Mouse (Mus musculus) lung, adult 18-20 months (tissue): Measurements from ENCODE around the gene Triml1.

Source experiments
- DNase-seq, 2 experiments: peaks; one replicate each; pipeline ENCODE4 v3.0.0; 2022; ENCODE audit warnings: mixed read lengths in 2 of 2

The Triml1 gene

DNA sequence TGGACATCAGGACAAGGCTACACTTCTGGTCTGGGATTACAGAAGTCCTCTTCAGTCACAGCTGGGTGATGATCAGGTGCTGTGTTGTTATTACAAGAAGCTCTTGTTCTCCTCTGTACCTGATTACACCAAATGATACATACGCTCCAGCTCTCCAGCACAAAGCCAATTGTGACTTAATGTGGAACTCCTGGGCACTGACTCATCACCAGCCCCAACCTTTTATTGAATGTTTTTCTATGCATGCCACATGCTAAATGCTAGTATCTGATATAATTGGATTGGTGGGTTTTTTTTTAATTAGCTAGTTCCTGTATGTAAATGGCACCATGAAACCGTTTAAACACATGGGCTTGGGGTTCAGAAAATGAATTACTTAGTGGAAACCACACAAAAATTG lies at the start of gene Triml1:
Gene Triml1 (minus strand): TSS at position 101 of the 400 bp plus-strand sequence.
- no peak for DNase-seq

GRCm38 (mm10) chr8:43182281-43182680 lies 41.0 kb upstream of the Triml1 start:
- no peak for DNase-seq

- no peak for DNase-seq
These were observed 38.9 kb upstream of the Triml1 start, which contains the start of gene Triml2 for GRCm38 (mm10) chr8:43180054-43180690. Gene Triml2 (plus strand): TSS chr8:43180541.

GRCm38 (mm10) chr8:43179189-43179588 lies 37.9 kb upstream of the Triml1 start:
- DNase-seq, result peak; percentile 13 to 21

- peak in 1 of 2 experiments; percentile 6 for DNase-seq
These were observed 37.0 kb upstream of the Triml1 start for GRCm38 (mm10) chr8:43178263-43178662.

- no peak for DNase-seq
These were observed 35.6 kb upstream of the Triml1 start for GRCm38 (mm10) chr8:43176766-43177486.

GRCm38 (mm10) chr8:43169249-43169755 lies 28.0 kb upstream of the Triml1 start:
- DNase-seq, result peak in 1 of 2 experiments; percentile 25

DNA sequence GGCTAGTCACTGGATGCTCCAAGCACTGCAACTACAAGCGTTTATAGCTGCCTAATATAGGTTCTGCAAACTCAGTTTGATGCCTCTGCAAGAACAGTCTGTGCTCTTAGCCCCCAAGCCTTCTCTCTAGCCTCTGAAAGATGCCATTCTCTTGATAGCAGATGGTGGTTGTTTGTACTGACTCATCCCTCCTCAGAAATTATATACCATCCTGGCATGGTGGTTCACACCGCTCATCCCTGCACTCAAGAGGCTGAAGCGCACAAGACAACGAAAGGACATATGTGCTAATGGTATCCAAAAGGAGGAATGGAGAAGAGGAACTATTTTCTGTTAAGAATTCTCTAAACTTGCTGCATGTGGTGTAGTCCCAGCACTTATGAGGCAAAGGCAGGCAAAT lies 26.8 kb upstream of the Triml1 start:
- DNase-seq, result no peak

- DNase-seq, result no peak
These were observed 23.2 kb upstream of the Triml1 start for GRCm38 (mm10) chr8:43164453-43164852.

DNA sequence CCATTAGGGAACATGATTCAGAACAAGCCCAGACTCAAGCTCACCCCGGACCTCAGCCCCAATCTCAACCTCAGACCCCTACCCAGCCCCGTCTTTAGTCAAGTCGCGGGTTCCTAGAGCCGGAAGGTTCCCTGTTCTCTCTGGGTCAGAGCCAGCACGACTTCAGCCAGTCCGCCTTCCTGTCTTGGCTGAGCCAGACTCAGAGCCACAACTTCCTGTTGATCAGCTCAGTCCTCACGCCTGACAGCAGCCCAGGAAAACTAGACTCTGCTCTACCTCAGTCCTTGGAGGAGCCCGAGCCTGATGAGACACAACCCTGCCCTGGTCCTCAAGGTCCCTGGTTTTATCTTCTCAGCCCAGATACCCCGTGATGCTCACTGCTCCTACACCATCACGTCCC lies 22.0 kb upstream of the Triml1 start:
- DNase-seq, result no peak

- no peak for DNase-seq
These were observed 8.0 kb upstream of the Triml1 start for GRCm38 (mm10) chr8:43149307-43149706.

DNA sequence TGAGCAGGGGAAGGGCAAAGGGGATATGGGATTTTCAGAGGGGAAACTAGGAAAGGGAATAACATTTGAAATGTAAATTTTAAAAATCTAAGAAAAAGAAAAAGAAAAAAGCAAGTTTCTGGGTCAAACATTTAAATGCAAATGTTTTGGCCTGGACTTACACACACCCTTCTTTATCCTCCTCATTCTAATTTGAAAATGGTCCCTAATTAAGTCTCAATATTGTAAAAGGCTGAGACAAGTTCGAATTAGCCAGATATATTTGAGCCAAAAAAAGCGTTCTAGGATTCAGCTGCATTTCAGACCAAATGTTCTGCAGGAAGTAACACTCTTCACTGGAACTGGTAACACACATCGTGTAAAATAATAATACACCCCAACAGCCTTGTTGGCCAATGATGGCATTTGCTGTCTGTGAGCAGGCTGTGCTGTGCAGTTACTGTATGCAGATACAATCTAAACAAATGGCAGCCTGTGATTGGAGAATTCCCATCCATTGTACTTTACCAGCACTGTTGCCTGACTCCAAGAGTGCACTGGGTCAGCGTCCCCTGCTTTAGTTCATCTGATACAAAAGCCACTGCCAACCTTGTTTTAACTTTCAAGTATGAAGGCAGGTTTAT lies 30.0 kb downstream of the Triml1 start:
- DNase-seq, result no peak
